Mouse (Mus musculus) liver, adult 2 months (tissue): ENCODE measurements around the gene Fn1. TPM values are rescaled to one million over a fixed set of nuclear protein-coding genes. Genes with fewer than 3 reads are reported as not detected.
A peak's percentile ranks its signal among the peaks of the same experiment; 100 is the strongest.

ENCODE experiments used
- DNase-seq: peaks from one replicate; pipeline ENCODE4 v3.0.0-alpha.2; 2011; ENCODE audit warnings: low read depth, low spot score; ENCODE audit errors: extremely low read depth
- H3K27ac ChIP-seq: fragments of 200-500 bp; replicated peaks from 2 replicates; pipeline ENCODE4 v1.5.1; 2012; ENCODE audit warnings: low read depth, mild to moderate bottlenecking, control low read depth, inconsistent platforms, low read length; ENCODE audit not compliant: insufficient read depth
- H3K27me3 ChIP-seq: fragments of 200-500 bp; 2 replicates; pipeline ENCODE4 v1.6.1; 2012; ENCODE audit warnings: mild to moderate bottlenecking, moderate library complexity, low read length, inconsistent platforms; ENCODE audit not compliant: control insufficient read depth, insufficient read depth
- H3K36me3 ChIP-seq: fragments of 200-500 bp; 2 replicates; pipeline ENCODE4 v1.6.1; 2012; ENCODE audit warnings: low read length, inconsistent platforms; ENCODE audit not compliant: control insufficient read depth, insufficient read depth
- H3K4me1 ChIP-seq: fragments of 200-500 bp; 2 replicates; pipeline ENCODE4 v1.6.1; 2011; ENCODE audit warnings: low read length; ENCODE audit not compliant: control insufficient read depth, insufficient read depth
- H3K4me3 ChIP-seq: fragments of 200-500 bp; 2 replicates; pipeline ENCODE4 v1.5.1; 2011; ENCODE audit warnings: low read depth, mild to moderate bottlenecking, control low read depth, low read length, moderate library complexity; ENCODE audit not compliant: insufficient read depth
- H3K79me2 ChIP-seq: fragments of 200-500 bp; 2 replicates; pipeline ENCODE4 v1.6.1; 2012; ENCODE audit warnings: inconsistent platforms, mild to moderate bottlenecking, low read length, moderate library complexity; ENCODE audit not compliant: control insufficient read depth, insufficient read depth
- H3K9ac ChIP-seq: fragments of 200-500 bp; 2 replicates; pipeline ENCODE4 v1.6.1; 2012; ENCODE audit warnings: low read depth, mild to moderate bottlenecking, control low read depth, inconsistent platforms, low read length
- CTCF ChIP-seq: fragments of 200-500 bp; IDR thresholded peaks from 2 replicates; pipeline ENCODE4 v1.5.1; 2011; ENCODE audit warnings: low read depth, low read length, control low read depth
- POLR2A ChIP-seq: fragments of 200-500 bp; IDR thresholded peaks from 2 replicates; pipeline ENCODE4 v1.6.1; 2011; ENCODE audit warnings: low read length, control low read depth; ENCODE audit not compliant: insufficient read depth; ENCODE audit errors: extremely low read depth
- WGBS: fragments of 180-500 bp; shearing (Covaris S2); methylation state at CpG from one replicate; pipeline ENCODE4 v1.1.7; 2018; 5-methylcytosine and 5-hydroxymethylcytosine counted together
- polyA plus RNA-seq: library from polyadenylated mRNA; depleted of rRNA; stranded (reverse); fragments of >200 nt; gene quantifications from 2 replicates; pipeline ENCODE4 v1.2.3, GENCODE M21; 2012; rRNA removed
- total RNA-seq: library from RNA; depleted of rRNA; stranded (reverse); fragments of >200 nt; gene quantifications from 2 replicates; pipeline ENCODE4 v1.2.3, GENCODE M21; 2014; rRNA removed

Fn1 gene
- total RNA-seq (530 and 615 TPM in 2 replicates), polyA plus RNA-seq (649 and 698 TPM in 2 replicates)

DNA sequence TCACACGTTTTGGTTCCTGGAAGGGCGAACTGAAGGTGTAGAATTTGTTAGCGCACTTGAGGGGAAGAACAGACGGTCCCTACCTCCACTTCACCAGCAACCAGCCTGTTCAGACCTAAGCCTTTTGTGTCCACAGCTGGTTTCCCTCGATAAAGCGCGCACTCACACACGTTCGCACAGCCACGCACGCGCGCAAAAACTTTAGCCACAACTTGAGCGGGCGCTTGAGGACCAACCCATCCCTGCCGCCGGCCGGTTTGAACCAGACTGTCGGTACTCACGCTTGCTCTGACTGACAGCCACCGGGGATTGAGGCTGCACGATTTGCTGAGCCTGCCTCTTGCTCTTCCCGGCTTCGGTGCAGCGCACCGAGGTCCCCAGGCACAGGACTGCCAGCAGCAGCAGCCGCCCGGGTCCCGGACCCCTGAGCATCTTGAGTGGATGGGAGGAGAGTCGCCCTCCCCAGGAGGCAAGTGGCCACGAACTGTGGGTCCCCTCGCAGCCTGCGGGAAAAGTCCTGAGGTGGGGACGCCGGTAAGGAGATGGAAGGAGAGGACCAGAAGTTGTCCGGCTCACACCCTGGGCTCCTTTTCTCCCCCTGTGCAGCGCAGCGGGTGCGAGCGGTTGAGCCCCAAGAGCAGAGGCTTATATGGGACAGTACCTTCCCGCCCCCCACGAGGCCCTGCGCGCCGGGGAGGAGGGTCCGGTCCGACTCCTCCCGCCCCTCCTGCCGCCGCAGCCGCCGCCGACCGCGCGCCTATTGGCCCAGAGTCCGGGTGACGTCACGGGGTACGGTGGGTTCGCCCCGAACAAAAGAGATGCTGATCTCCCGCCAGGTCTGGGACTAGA is at the start of gene Fn1:
Fn1 (minus strand) TSS at position 650 of the 849 bp plus-strand sequence.
- Histone ChIP-seq H3K36me3 (peaks cover 26% of the 10 kb centered on the region), H3K4me3 (peak within 1 kb of the TSS; percentile 89), H3K27me3 (no peaks in the 10 kb centered on the region), H3K27ac (peak within 1 kb of the TSS; percentile 93), H3K4me1 (peaks cover 9% of the 10 kb centered on the region), H3K9ac (peak within 1 kb of the TSS; percentile 84), H3K79me2 (peaks cover 10% of the 10 kb centered on the region)
- peak; percentile 75 for DNase-seq
- under 1% methylated on average over 63 of the region's 63 CpGs for WGBS
- peak; percentile 99 for TF ChIP-seq POLR2A
- TF ChIP-seq CTCF, result no peak

DNA sequence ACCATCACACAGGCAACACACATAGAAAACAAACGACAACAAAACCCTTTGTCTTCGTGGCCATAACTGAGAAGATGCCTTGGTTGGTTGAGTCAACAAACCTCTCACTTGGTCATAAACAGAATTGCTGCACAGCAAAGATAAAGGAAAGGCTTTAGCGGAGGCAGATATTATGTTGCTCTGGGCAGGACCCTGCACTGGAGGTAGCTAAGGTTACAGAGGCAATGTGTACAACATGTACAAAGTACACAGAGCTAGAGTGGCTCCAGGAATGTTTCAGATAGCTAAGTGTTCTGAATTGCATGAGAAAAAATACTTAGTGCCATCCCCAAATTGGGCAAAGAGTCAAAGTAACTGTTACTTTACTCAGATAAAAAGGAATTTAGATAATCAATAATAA is 43.1 kb upstream of the Fn1 start:
- DNase-seq, result no peak
- no peak overlapping the region for H3K9ac ChIP-seq
- no peak for TF ChIP-seq POLR2A
- no peak for TF ChIP-seq CTCF
- H3K79me2 ChIP-seq, result no peaks in the 10 kb centered on the region
- H3K4me3 ChIP-seq, result no peak overlapping the region
- H3K27me3 ChIP-seq, result no peaks in the 10 kb centered on the region
- no peaks in the 10 kb centered on the region for H3K36me3 ChIP-seq
- no peak overlapping the region for H3K27ac ChIP-seq
- 62% methylated on average over 3 of the region's 3 CpGs for WGBS
- no peaks in the 10 kb centered on the region for H3K4me1 ChIP-seq

GRCm38 (mm10) chr1:71691472-71692277 is 38.7 kb upstream of the Fn1 start:
- H3K4me1 ChIP-seq, result no peaks in the 10 kb centered on the region
- WGBS, result 72% methylated on average over 8 of the region's 8 CpGs
- no peaks in the 10 kb centered on the region for H3K79me2 ChIP-seq
- TF ChIP-seq POLR2A (no peak), CTCF (no peak)
- H3K27me3 ChIP-seq, result no peaks in the 10 kb centered on the region
- H3K4me3 ChIP-seq, result no peak overlapping the region
- H3K27ac ChIP-seq, result no peak overlapping the region
- no peak overlapping the region for H3K9ac ChIP-seq
- DNase-seq, result no peak
- no peaks in the 10 kb centered on the region for H3K36me3 ChIP-seq

DNA sequence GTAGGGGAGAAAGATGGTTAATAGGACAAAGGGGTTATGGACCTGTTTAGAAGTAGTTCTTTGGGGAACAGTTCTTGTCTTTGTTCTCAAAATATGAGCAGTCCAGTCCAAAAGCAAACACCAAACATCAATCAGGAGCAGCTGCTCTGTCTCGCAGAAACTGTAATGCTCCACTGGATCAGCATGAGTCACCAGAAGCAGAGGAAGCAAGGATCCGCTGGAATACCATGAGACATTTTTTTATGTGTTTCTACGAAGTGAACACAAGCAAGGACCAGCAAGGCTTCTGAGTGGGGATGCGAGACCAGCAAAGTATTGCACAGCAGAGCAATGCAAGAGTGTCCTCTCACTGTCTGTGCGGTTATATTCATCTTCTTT is 35.9 kb upstream of the Fn1 start:
- no peak for DNase-seq
- no peaks in the 10 kb centered on the region for H3K4me1 ChIP-seq
- H3K36me3 ChIP-seq, result no peaks in the 10 kb centered on the region
- H3K79me2 ChIP-seq, result no peaks in the 10 kb centered on the region
- no peaks in the 10 kb centered on the region for H3K27me3 ChIP-seq
- H3K27ac ChIP-seq, result no peak overlapping the region
- 91% methylated on average over 5 of the region's 5 CpGs for WGBS
- H3K9ac ChIP-seq, result no peak overlapping the region
- H3K4me3 ChIP-seq, result no peak overlapping the region
- TF ChIP-seq POLR2A, result no peak

GRCm38 (mm10) chr1:71688272-71688925 is 35.4 kb upstream of the Fn1 start:
- H3K36me3 ChIP-seq, result no peaks in the 10 kb centered on the region
- no peak overlapping the region for H3K9ac ChIP-seq
- no peaks in the 10 kb centered on the region for H3K79me2 ChIP-seq
- H3K27me3 ChIP-seq, result no peaks in the 10 kb centered on the region
- no peak overlapping the region for H3K27ac ChIP-seq
- H3K4me1 ChIP-seq, result no peaks in the 10 kb centered on the region
- DNase-seq, result no peak
- no peak overlapping the region for H3K4me3 ChIP-seq
- WGBS, result 98% methylated on average over 3 of the region's 3 CpGs
- TF ChIP-seq CTCF (no peak), POLR2A (no peak)
